Mouse (Mus musculus) spleen, adult 18-20 months (tissue): ENCODE data around the gene Laptm5.

Source experiments
- DNase-seq, 2 experiments: peaks; one replicate each; pipeline ENCODE4 v3.0.0; 2022; ENCODE audit warnings: mixed read lengths in 2 of 2

Laptm5 gene

GRCm38 (mm10) chr4:130913077-130913476 is at the start of gene Laptm5:
Laptm5 (plus strand) TSS chr4:130913125.
- DNase-seq, result peak; percentile 74 to 79

- DNase-seq, result no peak
These were observed 47.5 kb upstream of the Laptm5 start for GRCm38 (mm10) chr4:130865460-130865859.

- no peak for DNase-seq
These were observed 47.0 kb upstream of the Laptm5 start for GRCm38 (mm10) chr4:130865901-130866371.

GRCm38 (mm10) chr4:130867940-130868339 is 45.0 kb upstream of the Laptm5 start:
- DNase-seq, result no peak

GRCm38 (mm10) chr4:130868803-130869202 is 44.1 kb upstream of the Laptm5 start:
- DNase-seq, result no peak

GRCm38 (mm10) chr4:130872414-130872813 is 40.5 kb upstream of the Laptm5 start:
- DNase-seq, result no peak

GRCm38 (mm10) chr4:130873440-130873839 is 39.5 kb upstream of the Laptm5 start:
- DNase-seq, result no peak

- no peak for DNase-seq
These were observed 38.3 kb upstream of the Laptm5 start for GRCm38 (mm10) chr4:130874601-130875000.

GRCm38 (mm10) chr4:130876016-130876726 is 36.8 kb upstream of the Laptm5 start:
- no peak for DNase-seq

GRCm38 (mm10) chr4:130878273-130879047 is 34.5 kb upstream of the Laptm5 start:
- peak; percentile 54 to 83 for DNase-seq

- no peak for DNase-seq
These were observed 33.9 kb upstream of the Laptm5 start for GRCm38 (mm10) chr4:130879048-130879384.

GRCm38 (mm10) chr4:130881336-130881735 is 31.6 kb upstream of the Laptm5 start:
- no peak for DNase-seq

- no peak for DNase-seq
These were observed 30.2 kb upstream of the Laptm5 start for GRCm38 (mm10) chr4:130882762-130883161.

GRCm38 (mm10) chr4:130883820-130884533 is 28.9 kb upstream of the Laptm5 start:
- no peak for DNase-seq

GRCm38 (mm10) chr4:130887148-130887745 is 25.7 kb upstream of the Laptm5 start:
- no peak for DNase-seq

- no peak for DNase-seq
These were observed 23.0 kb upstream of the Laptm5 start for GRCm38 (mm10) chr4:130889777-130890510.

GRCm38 (mm10) chr4:130890511-130890840 is 22.4 kb upstream of the Laptm5 start:
- DNase-seq, result no peak

- DNase-seq, result peak; percentile 38 to 74
These were observed 20.8 kb upstream of the Laptm5 start for GRCm38 (mm10) chr4:130892001-130892587.

- peak in 1 of 2 experiments; percentile 10 for DNase-seq
These were observed 19.2 kb upstream of the Laptm5 start for GRCm38 (mm10) chr4:130893688-130894087.

GRCm38 (mm10) chr4:130895701-130896100 is 17.2 kb upstream of the Laptm5 start:
- no peak for DNase-seq

- DNase-seq, result peak; percentile 53 to 73
These were observed 16.6 kb upstream of the Laptm5 start for GRCm38 (mm10) chr4:130896372-130896771.

- DNase-seq, result peak in 1 of 2 experiments; percentile 14
These were observed 13.5 kb upstream of the Laptm5 start for GRCm38 (mm10) chr4:130899383-130899781.
